Mouse (Mus musculus): ENCODE data around the gene Hsdl1.

Hsdl1 gene

GRCm38 (mm10) chr8:119616811-119617210 is 41.8 kb upstream of the Hsdl1 start:
- Histone ChIP-seq H3K9me3 (ENCODE audit: low read length) (no peaks in the 10 kb centered on the region), H3K27me3 (ENCODE audit: insufficient read depth, low read length) (peaks cover 55% of the 10 kb centered on the region), H3K4me1 (replicated peaks; ENCODE audit: low read depth, low read length) (peaks cover 69% of the 10 kb centered on the region), H3K4me3 (replicated peaks; ENCODE audit: low read length) (0 out of 2 replicates have a peak overlapping the region, but pooled peaks have one; percentile 45), H3K36me3 (ENCODE audit: insufficient read depth, low read length) (no peaks in the 10 kb centered on the region)
- TF ChIP-seq NANOG (IDR thresholded peaks at IDR 0.05; ENCODE audit: borderline replicate concordance, low read length) (no peak), CTCF (conservative IDR thresholded peaks at IDR 0.05; ENCODE audit: low read length) (no peak), POU5F1 (IDR thresholded peaks at IDR 0.05; ENCODE audit: borderline replicate concordance, low read length) (no peak)

GRCm38 (mm10) chr8:119616358-119616757 is 41.4 kb upstream of the Hsdl1 start:
- Histone ChIP-seq H3K4me3 (replicated peaks; ENCODE audit: low read length) (peak overlapping the region; percentile 45; the same call in 1 of the 2 replicates), H3K27me3 (ENCODE audit: insufficient read depth, low read length) (peaks cover 53% of the 10 kb centered on the region), H3K4me1 (replicated peaks; ENCODE audit: low read depth, low read length) (peaks cover 64% of the 10 kb centered on the region), H3K36me3 (ENCODE audit: insufficient read depth, low read length) (no peaks in the 10 kb centered on the region), H3K9me3 (ENCODE audit: low read length) (no peaks in the 10 kb centered on the region)
- TF ChIP-seq POU5F1 (IDR thresholded peaks at IDR 0.05; ENCODE audit: borderline replicate concordance, low read length) (no peak), CTCF (conservative IDR thresholded peaks at IDR 0.05; ENCODE audit: low read length) (no peak), NANOG (IDR thresholded peaks at IDR 0.05; ENCODE audit: borderline replicate concordance, low read length) (no peak)

GRCm38 (mm10) chr8:119615096-119615495 is 40.1 kb upstream of the Hsdl1 start:
- H3K4me1 ChIP-seq (replicated peaks; ENCODE audit: low read depth, low read length) = peaks cover 52% of the 10 kb centered on the region
- no peaks in the 10 kb centered on the region for H3K36me3 ChIP-seq (ENCODE audit: insufficient read depth, low read length)
- peak overlapping the region; percentile 59 for H3K4me3 ChIP-seq (replicated peaks; ENCODE audit: low read length)
- H3K9me3 ChIP-seq (ENCODE audit: low read length) = peaks cover 5% of the 10 kb centered on the region; the same call in 1 of the 2 replicates
- H3K27me3 ChIP-seq (ENCODE audit: insufficient read depth, low read length) = peaks cover 51% of the 10 kb centered on the region
- TF ChIP-seq CTCF (conservative IDR thresholded peaks at IDR 0.05; ENCODE audit: low read length) = no peak
- no peak for TF ChIP-seq POU5F1 (IDR thresholded peaks at IDR 0.05; ENCODE audit: borderline replicate concordance, low read length)
- no peak for TF ChIP-seq NANOG (IDR thresholded peaks at IDR 0.05; ENCODE audit: borderline replicate concordance, low read length)

- H3K9me3 ChIP-seq (ENCODE audit: low read length) = peaks cover 28% of the 10 kb centered on the region
- peak within 1 kb of the TSS; percentile 63 for H3K4me3 ChIP-seq (replicated peaks; ENCODE audit: low read length)
- no peaks in the 10 kb centered on the region for H3K36me3 ChIP-seq (ENCODE audit: insufficient read depth, low read length)
- peaks cover 29% of the 10 kb centered on the region for H3K4me1 ChIP-seq (replicated peaks; ENCODE audit: low read depth, low read length)
- peaks cover 46% of the 10 kb centered on the region for H3K27me3 ChIP-seq (ENCODE audit: insufficient read depth, low read length)
- TF ChIP-seq NANOG (IDR thresholded peaks at IDR 0.05; ENCODE audit: borderline replicate concordance, low read length) = no peak
- no peak for TF ChIP-seq POU5F1 (IDR thresholded peaks at IDR 0.05; ENCODE audit: borderline replicate concordance, low read length)
- TF ChIP-seq CTCF (conservative IDR thresholded peaks at IDR 0.05; ENCODE audit: low read length) = no peak
These were observed 37.5 kb upstream of the Hsdl1 start, which contains the start of gene Adad2 for GRCm38 (mm10) chr8:119612471-119612870. TSS of gene Adad2 (plus strand) at chr8:119612747.

GRCm38 (mm10) chr8:119606224-119606623 is 31.2 kb upstream of the Hsdl1 start:
- H3K4me1 ChIP-seq (replicated peaks; ENCODE audit: low read depth, low read length) = peaks cover 29% of the 10 kb centered on the region
- H3K9me3 ChIP-seq (ENCODE audit: low read length) = peaks cover 27% of the 10 kb centered on the region
- peaks cover 2% of the 10 kb centered on the region; the same call in 1 of the 2 replicates for H3K27me3 ChIP-seq (ENCODE audit: insufficient read depth, low read length)
- peaks cover 25% of the 10 kb centered on the region for H3K36me3 ChIP-seq (ENCODE audit: insufficient read depth, low read length)
- no peak overlapping the region for H3K4me3 ChIP-seq (replicated peaks; ENCODE audit: low read length)
- TF ChIP-seq CTCF (conservative IDR thresholded peaks at IDR 0.05; ENCODE audit: low read length) (peak; percentile 24), NANOG (IDR thresholded peaks at IDR 0.05; ENCODE audit: borderline replicate concordance, low read length) (no peak), POU5F1 (IDR thresholded peaks at IDR 0.05; ENCODE audit: borderline replicate concordance, low read length) (no peak)

- Histone ChIP-seq H3K4me3 (replicated peaks; ENCODE audit: low read length) (peak within 1 kb of the TSS; percentile 89), H3K9me3 (ENCODE audit: low read length) (peaks cover 22% of the 10 kb centered on the region), H3K36me3 (ENCODE audit: insufficient read depth, low read length) (peaks cover 37% of the 10 kb centered on the region), H3K27me3 (ENCODE audit: insufficient read depth, low read length) (no peaks in the 10 kb centered on the region), H3K4me1 (replicated peaks; ENCODE audit: low read depth, low read length) (peaks cover 32% of the 10 kb centered on the region)
- TF ChIP-seq POU5F1 (IDR thresholded peaks at IDR 0.05; ENCODE audit: borderline replicate concordance, low read length) (no peak), CTCF (conservative IDR thresholded peaks at IDR 0.05; ENCODE audit: low read length) (peak; percentile 48), NANOG (IDR thresholded peaks at IDR 0.05; ENCODE audit: borderline replicate concordance, low read length) (no peak)
These were observed 30.0 kb upstream of the Hsdl1 start, which contains the start of gene Taf1c for GRCm38 (mm10) chr8:119604996-119605395. TSS of gene Taf1c (minus strand) at chr8:119605222.

GRCm38 (mm10) chr8:119604398-119604803 is 29.4 kb upstream of the Hsdl1 start:
- TF ChIP-seq NANOG (IDR thresholded peaks at IDR 0.05; ENCODE audit: borderline replicate concordance, low read length) (no peak), CTCF (conservative IDR thresholded peaks at IDR 0.05; ENCODE audit: low read length) (no peak), POU5F1 (IDR thresholded peaks at IDR 0.05; ENCODE audit: borderline replicate concordance, low read length) (no peak)
- H3K4me1 ChIP-seq (replicated peaks; ENCODE audit: low read depth, low read length) = peaks cover 34% of the 10 kb centered on the region
- H3K27me3 ChIP-seq (ENCODE audit: insufficient read depth, low read length) = no peaks in the 10 kb centered on the region
- H3K9me3 ChIP-seq (ENCODE audit: low read length) = peaks cover 16% of the 10 kb centered on the region
- H3K4me3 ChIP-seq (replicated peaks; ENCODE audit: low read length) = peak overlapping the region; percentile 89
- H3K36me3 ChIP-seq (ENCODE audit: insufficient read depth, low read length) = peaks cover 43% of the 10 kb centered on the region

- peaks cover 39% of the 10 kb centered on the region for H3K4me1 ChIP-seq (replicated peaks; ENCODE audit: low read depth, low read length)
These were observed 28.8 kb upstream of the Hsdl1 start for GRCm38 (mm10) chr8:119603771-119604170.

More at GRCm38 (mm10) chr8:119603771-119604170, 28.8 kb upstream of the Hsdl1 start:
- TF ChIP-seq POU5F1 (IDR thresholded peaks at IDR 0.05; ENCODE audit: borderline replicate concordance, low read length) (no peak), NANOG (IDR thresholded peaks at IDR 0.05; ENCODE audit: borderline replicate concordance, low read length) (no peak), CTCF (conservative IDR thresholded peaks at IDR 0.05; ENCODE audit: low read length) (no peak)
- Histone ChIP-seq H3K36me3 (ENCODE audit: insufficient read depth, low read length) (peaks cover 49% of the 10 kb centered on the region), H3K4me3 (replicated peaks; ENCODE audit: low read length) (peak overlapping the region; percentile 89), H3K27me3 (ENCODE audit: insufficient read depth, low read length) (no peaks in the 10 kb centered on the region), H3K9me3 (ENCODE audit: low read length) (peaks cover 10% of the 10 kb centered on the region)

Data from E14TG2a.4 (cell line).